Mouse (Mus musculus): ENCODE results near the gene Morc1.

DNA sequence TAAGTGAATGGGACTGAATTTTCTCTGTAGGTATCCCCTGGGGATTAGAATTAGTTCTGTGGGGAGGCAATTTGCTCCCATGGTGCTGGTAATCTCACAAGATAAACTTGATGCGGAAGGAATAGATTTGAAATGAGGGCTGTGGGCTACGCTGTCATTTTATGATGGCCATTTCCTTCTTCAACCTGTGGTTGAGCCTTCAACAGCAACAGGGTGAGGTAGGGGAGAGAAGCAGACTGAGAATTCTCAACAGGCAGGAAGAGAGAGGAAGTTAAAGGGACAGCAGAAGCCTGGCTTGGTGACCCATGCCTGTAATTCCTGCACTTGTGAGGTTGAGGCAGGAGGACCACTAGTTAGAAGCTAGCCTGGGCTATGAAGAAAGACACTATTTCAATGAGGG lies 12.0 kb upstream of the Morc1 start:
- TF ChIP-seq CTCF (IDR thresholded peaks at IDR 0.05; ENCODE audit: borderline replicate concordance, insufficient read depth, low read depth, low read length) (no peak), POLR2A (IDR thresholded peaks at IDR 0.05; ENCODE audit: borderline replicate concordance, insufficient read depth, low read length) (no peak)
